Mouse (Mus musculus) gastrocnemius, postnatal 10 days (tissue): ENCODE measurements around the gene Fasl. TPM values are rescaled to one million over a fixed set of nuclear protein-coding genes. Genes with fewer than 3 reads are reported as not detected.

Source experiments
- DNase-seq: peaks from one replicate; pipeline ENCODE4 v3.0.0; 2021; ENCODE audit warnings: mixed read lengths
- total RNA-seq, 2 experiments: library from RNA; stranded (reverse); gene quantifications; 2 replicates each; pipeline ENCODE4 v1.2.3; 2021

The Fasl gene
- total RNA-seq, 2 experiments from 2014 or later, result not detected

- no peak for DNase-seq
Measured at GRCm38 (mm10) chr1:161756547-161756946, 31.7 kb downstream of the Fasl start.

- no peak for DNase-seq
Measured at GRCm38 (mm10) chr1:161751311-161751710, 37.0 kb downstream of the Fasl start.

- no peak for DNase-seq
Measured at GRCm38 (mm10) chr1:161750471-161751041, 37.7 kb downstream of the Fasl start.

GRCm38 (mm10) chr1:161748685-161749084 is 39.6 kb downstream of the Fasl start:
- DNase-seq, result no peak

- peak; percentile 48 for DNase-seq
Measured at GRCm38 (mm10) chr1:161748138-161748537, 40.2 kb downstream of the Fasl start.

GRCm38 (mm10) chr1:161746542-161747302 is 41.6 kb downstream of the Fasl start:
- DNase-seq, result no peak

- DNase-seq, result no peak
Measured at GRCm38 (mm10) chr1:161744855-161745254, 43.4 kb downstream of the Fasl start.

GRCm38 (mm10) chr1:161744209-161744608 is 44.1 kb downstream of the Fasl start:
- DNase-seq, result no peak

- no peak for DNase-seq
Measured at GRCm38 (mm10) chr1:161742481-161743267, 45.6 kb downstream of the Fasl start.

- no peak for DNase-seq
Measured at GRCm38 (mm10) chr1:161736848-161737247, 51.4 kb downstream of the Fasl start.

GRCm38 (mm10) chr1:161736255-161736654 is 52.0 kb downstream of the Fasl start:
- DNase-seq, result no peak

- DNase-seq, result no peak
Measured at GRCm38 (mm10) chr1:161735465-161736046, 52.7 kb downstream of the Fasl start.

- no peak for DNase-seq
Measured at GRCm38 (mm10) chr1:161734741-161735211, 53.5 kb downstream of the Fasl start.

- DNase-seq, result no peak
Measured at GRCm38 (mm10) chr1:161734314-161734713, 54.0 kb downstream of the Fasl start.

Other genes starting within 250 kb of the Fasl start
- 10 to 100 TPM; 12.1 to 16.7 TPM for gene Suco, start 88.2 kb upstream of the Fasl start, total RNA-seq
- 10 to 100 TPM; 15.9 to 19.5 TPM for gene Pigc, start 180.7 kb upstream of the Fasl start, total RNA-seq
- not detected for gene 4930558K02Rik, start 191.1 kb upstream of the Fasl start, total RNA-seq